Mouse (Mus musculus) forebrain, embryonic 15.5 days (tissue): ENCODE results near the gene Olfr1495. TPM values are rescaled to one million over a fixed set of nuclear protein-coding genes. Genes with fewer than 3 reads are reported as not detected.
"Not testable (repeated sequence)": the region's sequence is repeated elsewhere in the genome, so short reads cannot be mapped to it uniquely, and the experiment has no call there.

Source experiments
- ATAC-seq: fragments of 200-750 bp; cut with Nextera tagmentation; replicated peaks from 2 replicates; pipeline ENCODE4 v1.8.0; 2017; ENCODE audit warnings: mild to moderate bottlenecking, moderate TSS enrichment, moderate library complexity
- H3K27ac ChIP-seq: fragments of 300-500 bp; sonication (generic); replicated peaks from 2 replicates; pipeline ENCODE4 v1.5.1; 2015; ENCODE audit warnings: mild to moderate bottlenecking, inconsistent platforms
- H3K27me3 ChIP-seq: fragments of 300-500 bp; sonication (generic); 2 replicates; pipeline ENCODE4 v1.6.1; 2015; ENCODE audit warnings: inconsistent platforms
- H3K36me3 ChIP-seq: fragments of 300-500 bp; sonication (generic); 2 replicates; pipeline ENCODE4 v1.6.1; 2015; ENCODE audit warnings: mild to moderate bottlenecking, inconsistent platforms
- H3K4me1 ChIP-seq: fragments of 300-500 bp; sonication (generic); 2 replicates; pipeline ENCODE4 v1.6.1; 2015; ENCODE audit warnings: inconsistent platforms
- H3K4me2 ChIP-seq: fragments of 300-500 bp; sonication (generic); replicated peaks from 2 replicates; pipeline ENCODE4 v1.6.1; 2015; ENCODE audit warnings: mild to moderate bottlenecking, inconsistent platforms
- H3K4me3 ChIP-seq: fragments of 300-500 bp; sonication (generic); 2 replicates; pipeline ENCODE4 v1.5.1; 2015; ENCODE audit warnings: mild to moderate bottlenecking, inconsistent platforms
- H3K9ac ChIP-seq: fragments of 300-500 bp; sonication (generic); replicated peaks from 2 replicates; pipeline ENCODE4 v1.6.1; 2015; ENCODE audit warnings: mild to moderate bottlenecking, inconsistent platforms
- H3K9me3 ChIP-seq: fragments of 300-500 bp; sonication (generic); 2 replicates; pipeline ENCODE4 v1.6.1; 2016; ENCODE audit warnings: inconsistent platforms
- WGBS: fragments of 180-500 bp; shearing (Covaris S2); methylation state at CpG from one replicate; pipeline ENCODE4 v1.1.7; 2015; ENCODE audit warnings: mixed read lengths; 5-methylcytosine and 5-hydroxymethylcytosine counted together
- polyA plus RNA-seq: library from polyadenylated mRNA; unstranded; fragments of >200 nt; fragmentation: Nextera tagmentation; extraction: Ambion mirVana; gene quantifications from 2 replicates; pipeline ENCODE4 v1.2.1, GENCODE M21; 2015

Gene Olfr1495
- not detected in 2 replicates for polyA plus RNA-seq

DNA sequence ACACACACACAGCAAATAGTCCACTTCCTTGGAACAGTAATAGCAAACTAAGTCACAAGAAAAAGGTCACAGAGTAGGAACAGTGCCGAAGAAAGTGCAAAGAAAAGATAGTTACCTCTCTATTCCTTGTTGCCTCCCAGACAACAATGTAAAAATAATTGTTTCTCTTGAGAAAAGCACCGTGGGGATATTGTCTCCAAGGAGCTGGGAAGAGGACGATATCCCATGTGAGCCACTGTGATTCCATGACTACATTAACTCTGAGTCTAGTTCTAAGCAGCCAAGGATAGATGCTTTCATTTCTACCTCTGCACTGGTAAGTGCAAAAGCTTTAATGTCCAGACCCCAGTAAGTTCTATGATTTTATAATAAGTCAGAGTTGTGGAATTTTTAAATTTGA lies at the start of gene Olfr1495:
Gene Olfr1495 (plus strand): TSS at position 301 of the 400 bp plus-strand sequence.
- Histone ChIP-seq H3K4me3 (no peak within 1 kb of the TSS), H3K4me1 (no peaks in the 10 kb centered on the region), H3K27ac (no peak within 1 kb of the TSS), H3K9ac (no peak within 1 kb of the TSS), H3K4me2 (no peak within 1 kb of the TSS), H3K36me3 (no peaks in the 10 kb centered on the region), H3K27me3 (no peaks in the 10 kb centered on the region), H3K9me3 (no peaks in the 10 kb centered on the region)
- WGBS = 86% methylated on average over 3 of the region's 3 CpGs
- ATAC-seq = no peak

DNA sequence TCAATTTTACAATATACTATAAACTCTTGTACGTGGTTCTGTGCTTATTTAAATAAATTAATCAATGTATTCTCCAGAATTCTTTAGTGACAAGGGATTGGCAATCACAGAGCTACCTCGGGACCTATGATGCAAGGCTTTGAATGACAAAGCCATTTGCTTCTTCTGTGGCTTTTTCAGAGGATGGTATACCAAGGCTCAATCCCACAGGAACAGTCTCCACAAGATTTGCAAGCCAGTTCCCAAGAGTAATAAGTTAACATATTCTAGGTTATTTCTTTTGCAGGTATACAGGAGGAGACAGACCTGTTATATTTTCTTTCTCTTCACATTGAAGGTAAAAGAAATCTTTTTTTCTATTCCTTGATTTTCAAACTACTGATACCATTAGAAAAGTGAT lies 41.4 kb upstream of the Olfr1495 start, which contains the start of gene Olfr1493-ps1:
Gene Olfr1493-ps1 (plus strand): TSS at position 301 of the 400 bp plus-strand sequence.
- Histone ChIP-seq H3K36me3 (no peaks in the 10 kb centered on the region), H3K27ac (no peak within 1 kb of the TSS), H3K4me3 (no peak within 1 kb of the TSS), H3K4me2 (no peak within 1 kb of the TSS), H3K9ac (no peak within 1 kb of the TSS), H3K27me3 (no peaks in the 10 kb centered on the region), H3K9me3 (no peaks in the 10 kb centered on the region), H3K4me1 (no peaks in the 10 kb centered on the region)
- whole genome bisulfite sequencing = 59% methylated on average over 2 of the region's 2 CpGs
- no peak for ATAC-seq

DNA sequence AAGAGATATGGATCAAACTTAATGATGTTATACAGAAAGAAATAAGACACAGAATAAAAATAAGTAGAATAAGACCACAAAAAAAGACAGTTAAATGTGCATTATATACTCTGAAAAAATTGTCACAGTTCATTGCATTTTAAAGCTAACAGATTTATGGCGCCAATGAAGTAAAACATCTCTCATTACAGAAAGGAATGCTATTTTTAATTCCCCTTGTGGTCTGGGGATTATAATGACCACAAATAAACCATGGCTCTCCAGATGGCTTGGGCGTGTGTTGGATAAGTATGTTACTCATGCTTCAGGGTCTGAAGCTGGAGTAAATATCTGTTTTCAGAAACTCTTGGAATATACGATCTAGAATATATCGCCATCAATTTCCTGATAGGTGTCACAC lies 25.0 kb upstream of the Olfr1495 start, which contains the start of gene Olfr1494:
Gene Olfr1494 (plus strand): TSS at position 301 of the 400 bp plus-strand sequence.
- H3K36me3 ChIP-seq = no peaks in the 10 kb centered on the region
- WGBS = 95% methylated on average over 4 of the region's 4 CpGs

DNA sequence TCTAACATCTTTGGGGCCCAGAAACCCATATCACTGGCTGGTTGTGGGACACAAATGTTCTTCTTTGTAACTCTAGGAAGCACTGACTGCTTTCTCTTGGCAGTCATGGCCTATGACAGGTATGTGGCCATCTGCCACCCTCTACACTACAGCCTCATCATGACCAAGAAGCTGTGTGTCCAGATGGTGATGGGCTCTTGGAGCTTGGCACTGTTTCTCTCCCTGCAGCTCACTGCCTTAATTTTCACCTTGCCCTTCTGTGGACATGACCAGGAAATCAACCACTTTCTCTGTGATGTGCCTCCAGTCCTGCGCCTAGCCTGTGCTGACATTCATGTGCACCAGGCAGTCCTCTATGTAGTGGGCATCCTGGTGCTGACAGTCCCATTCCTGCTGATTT lies 15.0 kb upstream of the Olfr1495 start:
- WGBS = 95% methylated on average over 1 of the region's 1 CpGs

More for the DNA sequence above, 25.0 kb upstream of the Olfr1495 start, which contains the start of gene Olfr1494:
- H3K9me3 ChIP-seq = no peaks in the 10 kb centered on the region
- no peaks in the 10 kb centered on the region for H3K27me3 ChIP-seq
- no peak for ATAC-seq
- H3K4me2 ChIP-seq = no peak within 1 kb of the TSS
- no peak within 1 kb of the TSS for H3K9ac ChIP-seq
- no peak within 1 kb of the TSS for H3K4me3 ChIP-seq
- H3K4me1 ChIP-seq = no peaks in the 10 kb centered on the region
- no peak within 1 kb of the TSS for H3K27ac ChIP-seq

DNA sequence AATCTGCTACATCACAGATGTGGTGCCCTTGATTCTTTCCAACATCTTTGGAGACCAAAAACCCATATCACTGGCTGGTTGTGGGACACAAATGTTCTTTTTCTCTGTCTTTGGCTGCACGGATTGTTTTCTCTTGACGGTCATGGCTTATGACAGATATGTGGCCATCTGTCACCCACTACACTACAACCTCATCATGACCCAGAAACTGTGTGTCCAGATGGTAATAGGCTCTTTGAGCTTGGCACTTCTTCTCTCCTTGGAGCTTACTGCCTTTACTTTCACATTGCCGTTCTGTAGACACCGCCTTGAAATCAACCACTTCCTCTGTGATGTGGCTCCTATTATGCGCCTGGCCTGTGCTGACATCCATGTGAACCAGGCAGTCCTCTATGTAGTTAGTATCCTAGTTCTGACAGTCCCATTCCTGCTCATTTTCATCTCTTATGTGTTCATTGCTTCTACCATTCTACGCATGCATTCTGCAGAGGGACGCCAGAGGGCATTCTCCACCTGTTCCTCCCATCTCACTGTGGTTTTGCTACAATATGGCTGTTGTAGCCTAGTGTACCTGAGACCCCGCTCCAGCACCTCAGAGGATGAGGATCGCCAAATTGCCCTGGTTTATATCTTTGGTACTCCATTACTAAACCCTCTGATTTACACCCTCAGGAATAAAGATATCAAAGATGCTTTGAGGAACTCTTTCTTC lies 4.3 kb downstream of the Olfr1495 start:
- 90% methylated on average over 9 of the region's 9 CpGs for WGBS
- H3K27ac ChIP-seq = no peak overlapping the region
- no peaks in the 10 kb centered on the region for H3K36me3 ChIP-seq
- H3K27me3 ChIP-seq = no peaks in the 10 kb centered on the region
- H3K9ac ChIP-seq = no peak overlapping the region
- H3K4me1 ChIP-seq = no peaks in the 10 kb centered on the region
- no peaks in the 10 kb centered on the region for H3K9me3 ChIP-seq
- no peak overlapping the region for H3K4me2 ChIP-seq
- ATAC-seq = no peak
- no peak overlapping the region for H3K4me3 ChIP-seq

More for the DNA sequence above, 15.0 kb upstream of the Olfr1495 start:
- H3K9ac ChIP-seq = no peak overlapping the region
- no peaks in the 10 kb centered on the region for H3K4me1 ChIP-seq
- no peaks in the 10 kb centered on the region for H3K27me3 ChIP-seq
- H3K4me2 ChIP-seq = no peak overlapping the region
- ATAC-seq = no peak
- H3K9me3 ChIP-seq = no peaks in the 10 kb centered on the region
- no peak overlapping the region for H3K4me3 ChIP-seq
- no peak overlapping the region for H3K27ac ChIP-seq
- no peaks in the 10 kb centered on the region for H3K36me3 ChIP-seq

DNA sequence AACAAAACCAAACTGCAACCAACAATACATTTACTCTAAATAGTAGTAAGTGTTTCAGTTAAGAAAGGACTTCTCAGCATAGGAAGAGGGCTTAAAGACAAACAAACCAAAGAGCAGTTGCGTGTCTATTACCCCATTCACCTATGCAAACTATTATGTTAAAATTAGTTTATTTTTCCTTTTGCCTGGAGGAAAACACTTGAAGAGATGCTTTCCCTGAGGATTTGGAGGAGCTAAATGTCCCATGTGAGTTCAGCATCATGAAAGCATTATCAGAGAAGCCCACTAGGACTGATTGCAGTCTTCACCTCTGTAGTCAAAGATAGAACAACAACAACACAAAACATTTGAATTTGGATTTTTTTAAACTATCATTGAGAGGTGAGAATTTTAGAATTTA lies 13.2 kb downstream of the Olfr1495 start, which contains the start of gene Olfr1496:
Gene Olfr1496 (plus strand): TSS at position 301 of the 400 bp plus-strand sequence.
- H3K4me2 ChIP-seq = no peak within 1 kb of the TSS
- no peaks in the 10 kb centered on the region for H3K4me1 ChIP-seq
- no peak within 1 kb of the TSS for H3K4me3 ChIP-seq
- WGBS = 87% methylated on average over 1 of the region's 1 CpGs
- no peaks in the 10 kb centered on the region for H3K9me3 ChIP-seq
- no peaks in the 10 kb centered on the region for H3K27me3 ChIP-seq
- H3K36me3 ChIP-seq = no peaks in the 10 kb centered on the region
- no peak within 1 kb of the TSS for H3K27ac ChIP-seq
- H3K9ac ChIP-seq = no peak within 1 kb of the TSS
- ATAC-seq = no peak

DNA sequence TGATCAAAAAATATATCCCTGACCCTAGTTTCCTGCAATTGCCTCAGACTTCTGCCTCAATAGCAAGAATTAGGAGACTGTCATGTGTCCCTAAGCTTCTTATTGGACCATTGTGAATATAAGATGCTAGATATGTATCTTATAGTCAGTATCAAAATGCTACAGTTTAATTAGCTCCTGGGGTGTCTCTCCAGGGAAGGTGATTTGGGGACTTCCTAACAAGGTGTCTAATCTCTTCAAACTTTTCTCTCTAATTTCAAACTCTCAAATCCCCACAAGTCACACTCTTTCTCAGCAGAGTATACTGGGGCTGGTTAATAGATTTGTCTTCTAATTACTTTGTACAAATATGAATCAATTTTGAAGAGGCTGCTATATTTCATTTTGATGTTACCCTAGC lies 33.7 kb downstream of the Olfr1495 start, which contains the start of gene Olfr1497:
Gene Olfr1497 (minus strand): TSS at position 101 of the 400 bp plus-strand sequence.
- no peak for ATAC-seq
- Histone ChIP-seq H3K27ac (no peak within 1 kb of the TSS), H3K9ac (no peak within 1 kb of the TSS), H3K4me2 (no peak within 1 kb of the TSS), H3K36me3 (no peaks in the 10 kb centered on the region), H3K4me1 (no peaks in the 10 kb centered on the region), H3K27me3 (no peaks in the 10 kb centered on the region), H3K4me3 (no peak within 1 kb of the TSS), H3K9me3 (no peaks in the 10 kb centered on the region)

DNA sequence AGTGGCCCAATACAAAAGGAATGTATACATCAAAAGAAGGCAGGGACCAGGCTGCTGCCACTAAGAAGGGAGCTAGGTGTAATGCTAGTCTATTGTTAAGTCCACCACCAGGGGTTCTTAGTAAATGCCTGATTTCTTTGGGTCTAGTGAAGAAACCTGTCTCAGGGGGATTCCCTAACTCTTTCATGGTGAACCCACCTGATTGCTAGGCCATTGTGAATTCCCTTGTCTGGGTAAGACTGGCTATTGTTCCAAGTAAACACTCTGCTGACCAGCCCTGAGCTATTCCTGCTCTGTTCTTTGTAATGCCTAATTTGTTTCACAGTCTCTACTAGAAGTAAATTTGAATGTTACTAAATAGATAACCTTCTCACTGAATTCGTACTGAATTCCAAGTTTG lies 41.1 kb downstream of the Olfr1495 start:
- not testable (repeated sequence) for H3K9me3 ChIP-seq, ATAC-seq, H3K4me2 ChIP-seq, H3K9ac ChIP-seq, H3K4me1 ChIP-seq, H3K27ac ChIP-seq, H3K4me3 ChIP-seq, H3K36me3 ChIP-seq, H3K27me3 ChIP-seq
- 74% methylated on average over 1 of the region's 1 CpGs for WGBS

DNA sequence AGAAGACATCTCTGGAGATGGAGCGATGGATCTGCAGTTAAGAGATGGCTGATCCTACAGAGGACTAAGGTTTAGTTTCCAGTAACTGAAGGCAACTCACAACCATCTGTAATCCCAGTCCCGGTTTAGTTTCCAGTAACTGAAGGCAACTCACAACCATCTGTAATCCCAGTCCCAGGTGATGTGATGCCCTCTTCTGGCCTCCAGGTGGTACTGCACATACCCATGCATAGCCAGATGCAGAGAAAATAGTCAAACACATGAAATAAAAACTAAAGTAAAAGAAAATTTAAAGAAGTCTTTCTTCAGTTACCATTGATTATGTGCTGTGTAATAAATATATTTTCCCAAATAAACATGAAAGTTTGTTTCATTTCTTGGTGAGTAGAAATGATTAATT lies 48.4 kb downstream of the Olfr1495 start:
- 62% methylated on average over 2 of the region's 2 CpGs for WGBS
- Histone ChIP-seq H3K9me3 (no peaks in the 10 kb centered on the region), H3K36me3 (no peaks in the 10 kb centered on the region), H3K27me3 (no peaks in the 10 kb centered on the region), H3K4me3 (no peak overlapping the region), H3K9ac (no peak overlapping the region), H3K4me2 (no peak overlapping the region), H3K4me1 (no peaks in the 10 kb centered on the region), H3K27ac (no peak overlapping the region)
- ATAC-seq = no peak

DNA sequence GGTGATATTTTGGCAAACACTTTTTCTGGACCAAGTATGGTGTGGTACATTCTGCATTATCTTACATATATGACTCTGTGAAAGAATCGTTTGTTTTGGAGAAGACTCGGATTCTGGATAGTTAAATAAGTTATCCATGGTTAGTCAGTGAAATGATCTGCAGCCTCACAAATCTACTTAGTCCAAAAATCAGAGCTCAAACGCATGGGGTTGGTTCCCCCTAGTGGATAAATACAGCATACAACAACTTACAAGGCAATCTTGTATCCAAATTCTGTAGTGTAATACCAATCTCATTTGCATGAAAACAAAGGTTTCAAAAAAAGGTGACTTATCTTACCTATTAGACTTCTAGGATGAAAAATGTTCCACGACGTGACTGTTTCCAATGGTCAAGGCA lies 54.4 kb downstream of the Olfr1495 start:
- Histone ChIP-seq H3K4me3 (no peak overlapping the region), H3K36me3 (no peaks in the 10 kb centered on the region), H3K9ac (no peak overlapping the region), H3K9me3 (no peaks in the 10 kb centered on the region), H3K27ac (no peak overlapping the region), H3K4me2 (no peak overlapping the region), H3K4me1 (no peaks in the 10 kb centered on the region), H3K27me3 (no peaks in the 10 kb centered on the region)
- 35% methylated on average over 5 of the region's 5 CpGs for WGBS
- ATAC-seq = no peak

DNA sequence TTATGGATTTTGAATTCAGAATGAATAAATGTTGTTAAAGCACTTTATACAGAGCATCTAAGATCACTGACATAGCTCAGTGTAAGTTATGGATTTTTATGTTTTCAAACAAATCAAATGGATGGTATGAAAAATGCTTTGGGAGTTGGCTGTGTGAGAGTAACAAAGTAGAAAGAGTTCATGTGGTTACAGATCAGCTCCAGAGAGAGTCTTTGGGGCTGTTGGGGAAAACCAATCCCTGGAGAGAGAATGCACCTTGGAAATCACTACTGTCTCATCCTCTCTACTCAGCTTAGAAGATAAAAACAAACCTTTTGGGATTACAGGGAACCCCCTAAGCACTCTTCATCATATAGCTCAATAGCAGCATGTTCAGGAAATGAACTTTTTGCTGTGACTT lies 54.9 kb downstream of the Olfr1495 start, which contains the start of gene Olfr1499:
Gene Olfr1499 (minus strand): TSS at position 101 of the 400 bp plus-strand sequence.
- ATAC-seq = no peak
- H3K9ac ChIP-seq = no peak within 1 kb of the TSS
- H3K4me3 ChIP-seq = no peak within 1 kb of the TSS
- H3K36me3 ChIP-seq = no peaks in the 10 kb centered on the region
- H3K27me3 ChIP-seq = no peaks in the 10 kb centered on the region
- no peaks in the 10 kb centered on the region for H3K9me3 ChIP-seq
- H3K27ac ChIP-seq = no peak within 1 kb of the TSS
- H3K4me1 ChIP-seq = no peaks in the 10 kb centered on the region
- no peak within 1 kb of the TSS for H3K4me2 ChIP-seq
